Mouse (Mus musculus) spleen, adult 12 weeks (tissue): Measurements from ENCODE around the gene Prox1.

Experiments used
- DNase-seq: peaks from one replicate; pipeline ENCODE4 v3.0.0; 2022; ENCODE audit warnings: low spot score

Gene Prox1

DNA sequence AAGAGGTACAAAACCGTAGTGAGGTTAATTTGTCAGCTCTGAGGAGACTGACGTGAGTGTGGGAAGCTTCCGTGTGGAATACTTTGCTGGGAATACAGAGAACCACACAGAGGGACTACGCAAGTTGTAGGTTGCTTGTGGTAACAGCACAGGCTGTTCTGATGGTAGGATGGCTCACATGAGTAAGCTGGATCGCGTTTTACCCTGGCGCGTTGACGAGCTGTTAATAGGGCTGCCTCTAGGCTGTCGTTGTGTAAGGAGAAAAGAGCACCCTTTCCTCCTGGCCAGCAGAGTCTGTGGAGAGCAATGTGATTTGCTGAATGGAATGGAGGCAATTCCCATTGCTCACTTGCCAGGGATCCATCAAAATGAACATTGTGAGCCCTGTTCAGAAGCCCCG is 93.9 kb downstream of the Prox1 start:
- DNase-seq = no peak
